Mouse (Mus musculus) central nervous system, embryonic 18 days (tissue): ENCODE results near the gene Cd3d. TPM values are rescaled to one million over a fixed set of nuclear protein-coding genes. Genes with fewer than 3 reads are reported as not detected.

Experiments
- polyA plus RNA-seq: library from polyadenylated mRNA; depleted of rRNA; stranded (reverse); fragments of >200 nt; gene quantifications from 2 replicates; pipeline ENCODE4 v1.2.3, GENCODE M21; 2012; rRNA removed

Cd3d gene
- polyA plus RNA-seq = not detected in 2 replicates

DNA sequence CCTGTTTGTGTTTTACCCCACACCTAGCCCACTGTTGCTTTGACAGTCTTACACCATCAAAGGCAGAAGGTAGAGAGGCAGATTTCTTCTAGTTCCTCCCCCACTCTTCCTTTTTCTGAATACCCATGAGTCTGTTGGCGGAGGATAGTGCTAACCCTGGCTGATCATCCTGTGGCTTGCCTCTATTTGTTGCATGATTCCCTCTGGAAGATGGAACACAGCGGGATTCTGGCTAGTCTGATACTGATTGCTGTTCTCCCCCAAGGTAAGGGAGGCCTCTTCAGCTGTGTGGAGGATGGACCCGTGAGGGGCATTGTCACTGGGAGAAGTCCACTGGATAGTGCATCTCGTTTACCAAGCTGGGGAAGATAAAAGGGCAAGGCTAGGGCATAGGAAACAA is at the start of gene Cd3d:
Gene Cd3d (plus strand): TSS at position 111 of the 400 bp plus-strand sequence.

DNA sequence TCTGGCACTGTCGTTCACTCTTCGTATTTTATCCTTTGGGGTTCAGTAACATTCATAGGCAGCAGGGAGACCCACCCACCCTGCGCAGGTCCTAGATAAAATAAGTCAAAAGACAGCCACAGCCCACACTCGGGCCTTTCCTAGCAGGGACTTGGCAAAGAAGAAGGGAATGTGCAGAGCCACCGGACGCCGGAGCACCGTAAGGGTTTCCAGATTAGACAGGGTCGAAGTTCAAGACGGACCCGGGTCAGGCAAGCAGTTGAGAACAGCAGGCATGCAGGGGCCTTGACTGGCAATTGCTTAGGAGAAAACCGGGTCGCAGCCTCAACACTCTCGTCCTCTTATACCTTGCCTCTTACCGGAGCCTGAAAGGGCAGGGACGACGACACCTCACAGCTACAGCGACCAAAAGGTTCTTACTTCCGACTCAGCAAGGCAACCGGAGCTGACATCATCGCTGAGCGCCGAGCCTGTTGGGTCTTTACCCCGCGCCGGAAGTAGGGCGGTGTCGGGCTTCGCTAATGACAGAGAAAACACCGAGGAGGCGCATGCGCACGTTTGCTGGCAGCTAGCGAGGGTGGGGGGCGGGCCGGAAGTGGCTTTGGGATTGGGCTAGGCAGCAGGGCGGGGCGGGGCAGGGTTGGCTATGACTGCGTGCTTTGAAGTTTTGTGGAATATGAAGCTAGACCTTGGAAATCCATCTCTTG is 16.3 kb upstream of the Cd3d start, which contains the start of gene Ube4a:
Gene Ube4a (minus strand): TSS at position 475 of the 707 bp plus-strand sequence.

DNA sequence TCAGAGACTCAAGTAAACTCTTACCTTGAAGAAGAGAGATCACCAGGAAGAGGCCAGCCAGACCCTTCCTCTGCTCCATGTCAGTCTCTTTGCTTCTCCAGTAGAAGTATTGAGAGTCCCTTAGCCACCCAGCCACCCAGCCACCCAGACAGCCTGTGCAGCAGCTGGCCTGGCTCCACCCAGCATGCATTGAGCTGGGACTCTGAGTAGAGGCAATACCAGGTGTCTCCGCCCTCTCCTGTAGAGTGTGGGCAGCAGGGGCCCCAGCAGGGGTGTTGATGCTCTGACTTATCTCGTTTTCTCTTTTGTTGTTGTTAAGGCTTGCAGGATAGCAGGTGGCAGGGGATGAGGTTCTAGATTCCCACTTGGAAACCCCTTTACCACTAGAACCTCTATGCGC is 1.3 kb upstream of the Cd3d start, which contains the start of gene Cd3g:
Gene Cd3g (minus strand): TSS at position 190 of the 400 bp plus-strand sequence.

DNA sequence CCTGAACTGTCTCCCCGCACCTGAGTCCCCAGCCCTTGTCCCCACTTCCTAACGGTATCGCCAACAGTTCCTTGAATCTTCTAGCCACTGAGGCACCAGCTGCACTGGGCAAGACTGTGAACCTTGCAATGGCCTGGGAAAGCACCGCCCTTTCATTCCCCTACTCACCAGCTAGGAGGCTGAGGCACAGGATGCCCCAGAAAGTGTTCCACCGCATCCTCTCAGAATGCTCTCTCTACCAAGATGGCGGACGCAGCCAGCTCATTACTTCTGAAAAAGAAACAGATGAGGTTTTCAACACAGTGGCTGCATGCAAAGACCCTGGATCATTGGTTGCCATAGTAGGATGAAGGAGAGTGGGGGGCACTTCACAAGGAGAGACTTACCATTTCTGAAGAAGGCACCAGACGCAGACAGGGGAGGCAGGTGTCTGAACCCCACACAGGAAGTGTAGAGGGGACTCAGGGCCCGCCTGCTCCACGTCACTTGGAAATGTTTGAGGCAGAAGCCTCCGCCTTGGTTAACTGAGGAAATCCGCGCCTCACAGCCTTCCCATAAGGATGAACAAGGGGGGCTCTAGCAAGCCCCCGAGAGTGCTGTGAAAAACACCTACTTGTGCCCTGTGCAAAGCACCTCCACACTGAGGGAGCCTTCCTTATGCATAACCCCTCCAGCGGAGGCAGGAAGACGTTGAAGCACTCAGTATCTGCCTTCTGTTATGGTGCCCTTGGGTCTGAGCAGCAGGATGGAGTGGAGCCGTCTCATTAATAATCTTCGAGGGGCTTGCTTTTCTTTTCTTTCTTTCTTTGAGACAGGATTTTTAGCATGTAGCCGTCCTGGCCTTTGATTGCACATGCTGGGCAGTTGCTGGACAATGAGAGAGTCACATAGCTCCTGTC is 27.8 kb downstream of the Cd3d start, which contains the start of gene Cd3e:
Gene Cd3e (minus strand): TSS at position 448 of the 899 bp plus-strand sequence.

Other genes with a start within 250 kb of the Cd3d start
- gene Phldb1, start 246.6 kb upstream of the Cd3d start, polyA plus RNA-seq = 120 and 130 TPM in 2 replicates
- 60.5 and 65.2 TPM in 2 replicates for gene Arcn1, start 213.9 kb upstream of the Cd3d start, polyA plus RNA-seq
- gene Ift46, start 213.9 kb upstream of the Cd3d start, polyA plus RNA-seq = 133 and 134 TPM in 2 replicates
- gene Tmem25, start 182.5 kb upstream of the Cd3d start, polyA plus RNA-seq = 37.2 and 38.0 TPM in 2 replicates
- 0.95 and 1.4 TPM in 2 replicates for gene Ttc36, start 178.7 kb upstream of the Cd3d start, polyA plus RNA-seq
- 24.3 and 28.4 TPM in 2 replicates for gene Kmt2a, start 100.5 kb upstream of the Cd3d start, polyA plus RNA-seq
- gene Atp5l, start 61.0 kb upstream of the Cd3d start, polyA plus RNA-seq = 674 and 804 TPM in 2 replicates
- 26.6 and 29.3 TPM in 2 replicates for gene Ube4a, start 16.2 kb upstream of the Cd3d start, polyA plus RNA-seq
- not detected in 2 replicates for gene Cd3g, start 1.4 kb upstream of the Cd3d start, polyA plus RNA-seq
- gene Cd3e, start 27.8 kb downstream of the Cd3d start, polyA plus RNA-seq = not detected in 2 replicates
- gene Mpzl2, start 58.0 kb downstream of the Cd3d start, polyA plus RNA-seq = 1.6 and 4.1 TPM in 2 replicates
- 0.90 and 1.2 TPM in 2 replicates for gene Mpzl3, start 73.4 kb downstream of the Cd3d start, polyA plus RNA-seq
- gene Jaml, start 97.4 kb downstream of the Cd3d start, polyA plus RNA-seq = 0.07 and 0.17 TPM in 2 replicates
- gene Scn2b, start 136.0 kb downstream of the Cd3d start, polyA plus RNA-seq = 10.3 and 10.8 TPM in 2 replicates
- 0.38 and 0.80 TPM in 2 replicates for gene Scn4b, start 156.6 kb downstream of the Cd3d start, polyA plus RNA-seq
- gene BC049352, start 200.2 kb downstream of the Cd3d start, polyA plus RNA-seq = 0.32 and 0.51 TPM in 2 replicates
- 0.14 TPM in 1 of 2 replicates, not detected in the other for gene Tmprss4, start 222.3 kb downstream of the Cd3d start, polyA plus RNA-seq